Mouse (Mus musculus) frontal cortex, postnatal 14 days (tissue): ENCODE results near the gene Usb1.
"Not testable (repeated sequence)": the region's sequence is repeated elsewhere in the genome, so short reads cannot be mapped to it uniquely, and the experiment has no call there.

Experiments
- DNase-seq, 2 experiments: peaks; one replicate each; pipeline ENCODE4 v3.0.0; 2022; ENCODE audit warnings: low spot score in 2 of 2

Gene Usb1

DNA sequence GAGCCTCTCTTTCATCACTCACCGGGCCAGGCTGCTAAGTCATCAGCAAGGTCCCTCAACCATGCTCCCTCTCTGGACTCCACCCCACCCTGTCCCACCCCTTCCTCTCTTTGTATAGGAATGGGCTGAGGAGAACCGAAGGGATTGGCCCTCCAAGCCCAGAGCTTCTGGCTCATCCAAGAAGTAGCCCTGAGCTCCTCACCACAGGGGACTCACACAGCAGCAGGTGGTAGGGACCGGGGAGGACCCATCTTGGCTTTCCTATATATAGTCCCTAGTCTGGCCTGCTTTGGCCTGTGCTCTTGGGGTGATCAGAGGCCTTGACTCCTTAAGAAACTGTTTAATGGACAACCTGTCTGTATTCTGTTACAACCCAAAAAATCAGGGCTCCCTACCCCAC, 42.3 kb downstream of the Usb1 start:
- no peak for DNase-seq

DNA sequence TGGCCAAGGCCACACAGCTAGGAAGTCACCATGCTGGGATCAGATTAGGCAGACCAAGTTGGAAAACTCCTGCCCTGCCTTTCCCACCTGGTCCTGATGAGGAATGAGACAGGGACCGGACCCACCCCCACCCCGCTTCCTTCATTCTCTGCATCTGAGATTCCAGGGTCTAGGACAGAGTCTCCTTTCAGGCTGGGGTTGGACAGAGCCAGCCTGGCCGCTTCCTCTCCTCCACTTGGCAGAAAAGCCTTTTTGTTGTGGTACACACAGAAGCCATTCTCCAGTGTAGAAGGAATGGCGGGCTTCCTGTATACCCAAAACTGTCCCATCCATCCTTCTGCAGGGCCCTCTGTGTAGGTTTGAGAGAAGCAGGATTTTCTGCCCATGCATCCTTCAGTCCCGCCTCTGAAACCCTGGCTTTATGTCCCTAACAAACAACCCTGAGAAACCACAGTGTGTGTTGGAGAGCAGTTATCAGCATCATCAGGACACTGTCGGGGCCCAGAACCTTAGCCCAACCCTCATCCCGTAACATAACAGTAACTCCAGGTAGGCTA, 43.4 kb downstream of the Usb1 start:
- no peak for DNase-seq

DNA sequence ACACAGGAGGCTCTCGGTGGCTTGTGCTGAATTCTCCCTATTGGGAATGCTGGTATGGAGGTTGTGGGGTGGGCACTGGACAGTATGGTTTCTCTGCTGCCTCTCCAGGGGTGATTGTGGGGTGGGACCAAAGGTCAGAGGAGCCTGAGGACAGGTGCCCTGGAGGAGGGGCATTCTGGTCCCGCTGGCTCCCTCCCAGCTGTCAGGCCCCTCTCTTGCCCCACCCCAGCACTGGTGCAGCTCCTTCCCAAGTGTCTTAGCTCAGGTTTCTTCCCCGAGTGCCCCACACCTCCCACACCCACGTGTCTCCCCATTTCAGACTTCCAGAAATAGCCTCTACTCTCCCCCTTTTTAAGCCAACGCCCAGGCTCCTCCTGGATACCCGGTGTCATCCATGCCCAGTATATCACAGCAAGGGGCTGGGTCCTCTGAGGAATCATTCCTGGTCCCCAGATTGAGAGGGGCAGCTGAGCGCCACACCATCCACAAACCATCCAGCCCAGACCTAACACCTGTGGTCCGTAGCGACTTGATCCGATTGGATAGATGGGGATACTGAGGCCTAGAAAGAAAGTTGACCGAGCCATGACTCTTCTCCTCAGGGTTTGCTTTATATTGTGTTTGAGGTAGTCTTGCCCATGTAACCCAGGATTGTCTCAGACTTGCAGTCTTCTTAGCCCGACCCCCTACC, 44.4 kb downstream of the Usb1 start:
- no peak for DNase-seq

DNA sequence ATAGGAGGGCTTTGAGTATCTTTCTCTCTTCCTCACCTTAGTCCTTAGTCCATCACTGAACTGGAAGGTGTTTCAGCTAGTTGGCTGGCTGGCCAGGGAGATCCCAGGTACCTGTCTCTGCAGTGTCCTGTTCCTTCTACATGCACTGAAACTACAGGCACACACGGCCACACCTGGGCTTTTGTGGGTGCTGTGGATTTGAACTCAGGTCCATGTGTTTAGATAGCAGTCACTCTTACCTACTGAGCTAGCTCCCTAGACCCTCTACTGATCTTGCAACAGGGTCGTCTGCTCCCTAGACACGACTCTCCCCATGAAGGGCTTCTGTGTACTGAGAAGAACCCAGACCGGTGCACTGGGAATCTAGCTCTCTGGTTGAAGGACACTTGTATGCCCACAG, 45.0 kb downstream of the Usb1 start:
- DNase-seq, result no peak

DNA sequence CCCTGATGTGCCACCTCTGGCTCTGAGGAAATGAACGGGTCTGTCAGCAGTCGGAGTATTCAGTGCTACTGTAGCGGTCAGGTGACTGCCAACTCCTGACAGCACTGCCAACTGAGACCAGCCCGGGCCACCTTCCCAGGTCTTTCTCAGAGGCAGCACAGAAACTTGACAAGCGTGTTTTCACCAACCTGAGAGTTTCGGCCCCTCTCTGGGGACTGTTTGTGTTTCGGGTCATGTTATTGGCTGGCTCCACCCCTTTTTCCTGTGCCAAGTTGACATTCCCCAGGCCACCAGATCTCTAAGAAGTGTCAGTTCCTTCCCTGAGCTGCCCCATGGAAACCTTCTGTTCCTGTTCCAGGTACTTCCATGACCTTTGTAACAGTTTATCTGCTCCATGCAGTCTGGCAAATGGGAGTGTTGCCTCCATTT, 45.8 kb downstream of the Usb1 start:
- no peak for DNase-seq

DNA sequence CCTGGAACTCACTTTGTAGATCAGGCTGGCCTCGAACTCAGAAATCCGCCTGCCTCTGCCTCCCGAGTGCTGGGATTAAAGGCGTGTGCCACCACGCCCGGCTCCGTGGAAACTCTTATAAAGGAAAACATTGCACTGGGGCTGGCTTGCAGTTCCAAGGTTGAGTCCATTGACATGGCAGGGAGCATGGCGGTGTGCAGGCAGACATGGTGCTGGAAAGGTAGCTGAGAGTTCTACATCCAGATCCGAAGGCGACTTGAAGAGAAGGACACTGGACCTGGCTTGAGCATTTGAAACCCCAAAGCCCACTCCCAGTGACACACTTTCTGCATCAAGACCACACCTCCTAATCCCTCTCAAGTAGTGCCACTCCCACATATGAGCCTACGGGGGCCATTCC, 46.8 kb downstream of the Usb1 start:
- not testable (repeated sequence) for DNase-seq

DNA sequence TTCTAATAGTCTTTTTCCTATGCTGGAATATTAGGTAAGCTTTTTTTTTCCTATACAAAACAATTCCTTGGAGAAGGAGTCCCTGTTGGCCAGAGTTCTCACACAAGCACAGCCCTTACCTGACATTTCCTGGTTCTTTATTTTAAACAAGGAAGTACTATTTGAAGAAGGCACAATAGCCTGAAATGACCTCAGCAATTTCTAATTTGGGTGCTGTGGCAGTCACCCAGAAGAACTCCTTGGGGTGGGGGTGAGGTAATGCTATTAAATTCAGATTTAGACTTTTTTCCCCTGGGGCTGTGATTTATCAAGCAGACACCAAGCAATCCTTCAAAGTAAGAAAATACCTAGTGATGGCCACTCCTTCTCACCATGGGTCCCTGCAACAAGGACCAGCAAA, 48.9 kb downstream of the Usb1 start:
- no peak for DNase-seq

DNA sequence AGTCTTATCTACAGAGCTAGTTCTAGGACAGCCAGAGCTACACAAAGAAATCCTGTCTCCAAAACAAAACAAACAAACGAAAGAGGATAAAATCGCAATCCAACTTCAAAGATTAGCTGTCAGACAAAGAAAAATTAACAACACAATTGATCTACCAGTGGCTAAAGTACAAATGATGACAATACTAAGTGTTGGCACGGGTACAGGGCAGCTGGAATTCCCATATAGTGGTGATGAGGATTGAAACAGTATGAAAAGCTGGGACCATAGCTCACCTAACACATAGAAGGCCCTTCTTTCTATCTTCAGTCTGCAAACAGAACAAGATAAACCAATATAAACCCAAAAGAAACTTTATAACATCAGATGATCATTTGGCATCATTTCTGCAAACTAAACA, 49.5 kb downstream of the Usb1 start:
- DNase-seq, result no peak

- DNase-seq, result no peak
Observed at GRCm38 (mm10) chr8:95384501-95384900, 52.4 kb downstream of the Usb1 start.

DNA sequence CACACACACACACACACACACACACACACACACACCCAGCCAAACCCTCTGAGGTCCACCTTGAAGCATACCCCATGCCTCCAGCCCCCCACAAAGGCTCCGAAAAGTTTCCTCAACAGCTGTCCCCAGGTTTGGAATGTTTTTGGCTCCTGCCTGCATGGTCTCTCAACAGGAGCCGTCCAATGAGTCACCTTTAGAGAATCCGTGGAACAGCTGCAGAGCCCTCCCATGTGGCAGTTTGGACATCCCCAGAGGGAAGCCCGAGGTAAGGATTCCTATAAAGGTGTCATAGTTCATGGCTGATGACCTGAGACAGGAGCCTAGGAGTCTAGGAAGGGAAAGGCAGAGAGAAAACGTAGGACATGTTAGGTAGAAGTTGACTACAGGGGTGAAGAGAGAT, 54.0 kb downstream of the Usb1 start:
- no peak for DNase-seq

GRCm38 (mm10) chr8:95387221-95387620, 55.1 kb downstream of the Usb1 start:
- no peak for DNase-seq

GRCm38 (mm10) chr8:95387936-95388335, 55.9 kb downstream of the Usb1 start:
- DNase-seq, result no peak

DNA sequence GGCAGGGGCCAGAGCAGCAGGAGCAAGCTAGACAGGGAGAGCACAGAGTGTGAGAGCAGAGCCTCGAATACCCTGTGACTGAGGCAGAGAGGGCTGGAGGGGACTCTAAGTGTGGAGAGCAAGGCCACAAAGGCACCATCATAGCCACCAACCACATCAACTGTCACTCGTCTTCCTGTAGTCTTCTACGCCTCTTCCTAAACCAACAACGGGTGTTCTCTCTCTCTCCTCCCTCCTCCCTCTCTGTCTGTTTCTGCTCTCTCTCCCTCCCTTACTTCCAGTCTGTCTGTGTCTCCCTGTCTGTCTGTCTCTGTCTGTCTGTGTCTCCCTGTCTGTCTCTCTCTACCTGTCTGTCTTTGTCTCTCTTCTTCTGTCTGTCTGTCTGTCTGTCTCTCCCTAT, 58.2 kb downstream of the Usb1 start:
- DNase-seq, result no peak

GRCm38 (mm10) chr8:95391101-95391500, 59.0 kb downstream of the Usb1 start:
- DNase-seq, result no peak

GRCm38 (mm10) chr8:95392604-95393003, 60.5 kb downstream of the Usb1 start:
- no peak for DNase-seq

- no peak for DNase-seq
Observed at GRCm38 (mm10) chr8:95395186-95395918, 63.3 kb downstream of the Usb1 start.

DNA sequence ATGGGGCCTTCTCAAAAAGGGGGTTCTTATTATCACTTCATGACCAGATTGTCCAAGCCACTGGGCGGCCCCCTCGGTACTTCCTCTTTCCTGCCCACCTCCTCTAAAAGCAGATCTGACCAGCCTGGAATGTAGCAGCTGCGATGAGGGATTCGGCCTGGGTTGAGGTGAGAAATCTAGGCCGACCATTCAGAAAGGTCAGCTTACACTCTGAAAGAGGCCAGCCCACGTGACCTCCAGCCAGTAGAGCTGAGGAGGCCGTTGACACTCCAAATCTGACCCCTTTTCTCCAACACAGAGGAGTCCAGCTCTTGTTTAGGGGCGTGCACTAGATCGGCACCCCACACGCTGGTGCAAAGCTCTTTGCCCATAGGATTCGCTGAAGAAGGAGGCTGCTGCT, 64.7 kb downstream of the Usb1 start:
- DNase-seq, result no peak
